Mouse (Mus musculus): ENCODE results near the gene Scamp2.

DNA sequence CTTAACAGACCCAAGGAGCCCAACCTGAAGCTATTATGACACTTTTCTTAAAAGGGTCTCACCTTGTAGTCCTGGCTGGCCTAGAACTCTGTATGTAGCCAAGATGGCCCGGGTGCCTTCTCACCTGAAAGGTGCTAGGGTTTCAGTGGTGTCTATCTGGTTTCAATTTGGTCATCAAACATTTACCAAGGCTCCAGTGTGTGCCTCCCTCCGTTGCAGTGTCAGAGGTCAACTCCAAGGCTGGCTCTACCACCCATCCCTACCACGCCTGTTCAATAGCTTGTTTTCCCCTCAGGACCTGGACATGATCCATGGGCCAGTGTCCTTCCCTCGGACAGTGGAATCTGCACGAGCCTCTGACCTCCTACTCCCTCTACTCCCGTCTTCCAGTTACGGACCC, 63.6 kb downstream of the Scamp2 start:
- TF ChIP-seq EP300 (IDR thresholded peaks at IDR 0.05) (no peak), CTCF (IDR thresholded peaks at IDR 0.05) (no peak)

Measured in lung, postnatal 0 days (tissue).